Mouse (Mus musculus) MEL (cell line): ENCODE data around the gene 1700123O20Rik.

Experiments
- POLR2A ChIP-seq, 2 experiments: IDR thresholded peaks; 2 replicates each; pipeline ENCODE4 v1.6.1; 2011 to 2012; ENCODE audit warnings: low read length in 2 of 2, mild to moderate bottlenecking in 2 of 2, control low read depth in 1 of 2, improper control_type of control experiment in 1 of 2, low read depth in 1 of 2, moderate library complexity in 1 of 2; ENCODE audit not compliant: control insufficient read depth in 1 of 2, insufficient read depth in 1 of 2, poor library complexity in 1 of 2
- POLR2AphosphoS2 ChIP-seq: IDR thresholded peaks from 2 replicates; pipeline ENCODE4 v1.6.1; 2011; ENCODE audit warnings: low read length, improper control_type of control experiment
- POLR2AphosphoS5 ChIP-seq: IDR thresholded peaks from 2 replicates; pipeline ENCODE4 v1.6.1; 2012; ENCODE audit warnings: low read depth, borderline replicate concordance, mild to moderate bottlenecking, inconsistent platforms, low read length, moderate library complexity, mixed read lengths
- TAL1 ChIP-seq: IDR thresholded peaks from 2 replicates; pipeline ENCODE4 v1.6.1; 2012; ENCODE audit warnings: mild to moderate bottlenecking, inconsistent platforms, low read length, moderate library complexity, mixed read lengths

GRCm38 (mm10) chr14:54641305-54641969, 44.6 kb upstream of the 1700123O20Rik start, which contains the start of gene Cdh24:
- no peak for TF ChIP-seq POLR2AphosphoS5
- TF ChIP-seq TAL1 = no peak
- no peak; a peak in 1 of 4 replicates for TF ChIP-seq POLR2A (IDR thresholded peaks at IDR 0.05; ENCODE audit: control insufficient read depth in 1 of 2, insufficient read depth in 1 of 2, low read depth in 1 of 2, low read length in 2 of 2, poor library complexity in 1 of 2)
- TF ChIP-seq POLR2AphosphoS2 = peak; percentile 91; the same call in 1 of the 2 replicates
